Mouse (Mus musculus) intestine, embryonic 16.5 days (tissue): ENCODE data around the gene Fam122b. TPM values are rescaled to one million over a fixed set of nuclear protein-coding genes. Genes with fewer than 3 reads are reported as not detected.
A peak's percentile ranks its signal among the peaks of the same experiment; 100 is the strongest.

ENCODE experiments used
- ATAC-seq: fragments of 200-750 bp; cut with Nextera tagmentation; 2 replicates; pipeline ENCODE4 v1.8.0; 2017; ENCODE audit warnings: moderate TSS enrichment, moderate library complexity
- H3K27ac ChIP-seq: fragments of 300-500 bp; sonication (generic); 2 replicates; pipeline ENCODE4 v1.5.1; 2014; ENCODE audit warnings: mild to moderate bottlenecking, low read length
- H3K27me3 ChIP-seq: fragments of 300-500 bp; sonication (generic); replicated peaks from 2 replicates; pipeline ENCODE4 v1.6.1; 2014; ENCODE audit warnings: low read length, control low read depth, mixed read lengths; ENCODE audit not compliant: control insufficient read depth, insufficient read depth
- H3K36me3 ChIP-seq: fragments of 300-500 bp; sonication (generic); 2 replicates; pipeline ENCODE4 v1.6.1; 2014; ENCODE audit warnings: low read length, control low read depth; ENCODE audit not compliant: control insufficient read depth, insufficient read depth
- H3K4me1 ChIP-seq: fragments of 300-500 bp; sonication (generic); 2 replicates; pipeline ENCODE4 v1.6.1; 2014; ENCODE audit warnings: low read length, control low read depth, mixed read lengths; ENCODE audit not compliant: control insufficient read depth, insufficient read depth
- H3K4me2 ChIP-seq: fragments of 300-500 bp; sonication (generic); 2 replicates; pipeline ENCODE4 v1.6.1; 2014; ENCODE audit warnings: low read depth, low read length, control low read depth
- H3K4me3 ChIP-seq: fragments of 300-500 bp; sonication (generic); 2 replicates; pipeline ENCODE4 v1.5.1; 2014; ENCODE audit warnings: mild to moderate bottlenecking, low read length
- H3K9ac ChIP-seq: fragments of 300-500 bp; sonication (generic); 2 replicates; pipeline ENCODE4 v1.6.1; 2014; ENCODE audit warnings: low read depth, low read length
- H3K9me3 ChIP-seq: fragments of 300-500 bp; sonication (generic); 2 replicates; pipeline ENCODE4 v1.6.1; 2016; ENCODE audit warnings: low read length, control low read depth; ENCODE audit not compliant: control insufficient read depth
- WGBS: fragments of 180-500 bp; shearing (Covaris S2); extraction: QIAGEN DNeasy Blood & Tissue Kit; methylation state at CpG from one replicate; pipeline ENCODE4 v1.1.7; 2014; 5-methylcytosine and 5-hydroxymethylcytosine counted together
- polyA plus RNA-seq: library from polyadenylated mRNA; unstranded; fragments of >200 nt; fragmentation: Nextera tagmentation; extraction: Ambion mirVana; gene quantifications from 2 replicates; pipeline ENCODE4 v1.2.1, GENCODE M21; 2015

Gene Fam122b
- polyA plus RNA-seq, 1 experiment from 2014 or later: 7.1 TPM

DNA sequence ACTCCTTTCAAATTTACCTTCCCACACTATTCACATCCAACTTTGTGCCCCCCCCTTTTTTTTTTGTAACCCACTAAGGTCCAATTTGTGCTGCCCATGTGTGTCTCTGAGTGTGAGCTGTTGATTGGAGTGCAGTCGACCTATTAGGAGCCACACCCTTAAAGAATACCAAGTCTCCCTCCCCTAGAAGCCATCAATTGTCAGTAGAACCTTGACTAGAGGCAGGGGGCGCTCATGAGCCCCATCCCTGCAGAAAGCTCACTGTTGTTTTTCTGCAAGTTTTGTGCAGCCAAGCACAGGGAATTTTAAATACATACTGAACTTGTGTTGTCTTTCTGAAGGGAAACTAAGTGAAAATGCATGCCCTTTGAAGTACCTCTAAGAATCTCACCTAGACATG lies 31.6 kb downstream of the Fam122b start:
- Histone ChIP-seq H3K9ac (no peak overlapping the region), H3K36me3 (no peaks in the 10 kb centered on the region), H3K27ac (no peak overlapping the region), H3K4me1 (no peaks in the 10 kb centered on the region), H3K27me3 (no peaks in the 10 kb centered on the region), H3K4me3 (no peak overlapping the region), H3K4me2 (no peak overlapping the region), H3K9me3 (no peaks in the 10 kb centered on the region)
- no peak for ATAC-seq
- WGBS: 25% methylated on average over 2 of the region's 2 CpGs

DNA sequence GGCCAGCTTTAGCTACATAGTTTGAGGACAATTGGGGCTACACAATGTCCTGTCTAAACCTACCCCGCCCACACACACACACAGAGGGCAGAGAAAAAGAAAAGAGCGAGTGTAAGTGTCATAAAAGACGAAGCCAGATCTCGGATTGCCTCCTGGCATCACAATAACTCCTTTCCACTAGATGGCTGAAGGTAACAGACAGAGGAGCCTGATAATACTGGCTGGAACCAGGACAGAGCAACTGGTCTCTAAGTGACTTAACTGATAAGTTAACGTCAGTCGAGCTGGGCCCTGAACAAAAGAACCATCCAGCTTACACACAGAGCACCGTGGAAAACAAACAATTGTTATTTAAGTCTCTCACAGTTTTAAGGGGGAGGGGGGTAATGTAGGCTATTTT lies 33.2 kb downstream of the Fam122b start:
- no peak for ATAC-seq
- no peak overlapping the region for H3K4me2 ChIP-seq

GRCm38 (mm10) chrX:53233689-53234088 lies 35.9 kb downstream of the Fam122b start:
- no peak overlapping the region for H3K27ac ChIP-seq
- no peak overlapping the region for H3K9ac ChIP-seq
- H3K4me2 ChIP-seq: no peak overlapping the region
- H3K36me3 ChIP-seq: no peaks in the 10 kb centered on the region
- 47% methylated on average over 4 of the region's 4 CpGs for WGBS
- no peaks in the 10 kb centered on the region for H3K9me3 ChIP-seq
- no peak for ATAC-seq
- no peak overlapping the region for H3K4me3 ChIP-seq
- no peaks in the 10 kb centered on the region for H3K4me1 ChIP-seq
- no peaks in the 10 kb centered on the region for H3K27me3 ChIP-seq

More for the DNA sequence above, 33.2 kb downstream of the Fam122b start:
- Histone ChIP-seq H3K4me1 (no peaks in the 10 kb centered on the region), H3K9me3 (no peaks in the 10 kb centered on the region), H3K9ac (no peak overlapping the region), H3K4me3 (no peak overlapping the region), H3K27ac (no peak overlapping the region), H3K36me3 (no peaks in the 10 kb centered on the region), H3K27me3 (no peaks in the 10 kb centered on the region)
- 56% methylated on average over 7 of the region's 7 CpGs for WGBS

- WGBS: 35% methylated on average over 13 of the region's 13 CpGs
- Histone ChIP-seq H3K4me3 (peak overlapping the region; percentile 33), H3K27ac (peak overlapping the region; percentile 23; the same call in 1 of the 2 replicates), H3K4me1 (no peaks in the 10 kb centered on the region), H3K9ac (peak overlapping the region; percentile 62), H3K36me3 (no peaks in the 10 kb centered on the region), H3K4me2 (peak overlapping the region; percentile 55), H3K9me3 (no peaks in the 10 kb centered on the region), H3K27me3 (no peaks in the 10 kb centered on the region)
- ATAC-seq: no peak
Measured at GRCm38 (mm10) chrX:53231965-53232364, 37.6 kb downstream of the Fam122b start.

- no peak for ATAC-seq
- 61% methylated on average over 6 of the region's 6 CpGs for WGBS
- Histone ChIP-seq H3K27ac (no peak overlapping the region), H3K27me3 (no peaks in the 10 kb centered on the region), H3K4me1 (no peaks in the 10 kb centered on the region), H3K36me3 (no peaks in the 10 kb centered on the region), H3K9me3 (no peaks in the 10 kb centered on the region), H3K4me2 (no peak overlapping the region), H3K4me3 (no peak overlapping the region), H3K9ac (no peak overlapping the region)
Measured at GRCm38 (mm10) chrX:53224353-53224944, 45.2 kb downstream of the Fam122b start.

DNA sequence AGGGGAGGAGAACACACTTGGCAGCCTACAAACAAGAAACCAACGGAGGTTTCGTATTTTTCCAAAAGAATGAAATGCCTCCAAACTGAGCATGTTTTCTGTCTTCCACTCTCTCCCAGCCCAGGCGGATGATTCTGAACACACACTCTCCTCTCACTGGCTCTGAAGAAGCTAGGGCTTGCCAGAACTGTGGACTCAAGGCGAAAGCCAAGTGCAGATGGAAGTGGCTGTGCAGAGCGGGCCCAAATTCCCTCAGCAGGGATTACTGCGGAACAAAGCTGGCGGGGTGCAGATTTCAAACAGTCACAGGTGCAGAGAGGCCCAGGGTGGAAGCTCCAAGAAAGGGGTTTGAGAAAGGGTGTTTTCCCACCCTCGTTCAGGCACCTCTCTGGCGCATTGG lies 48.8 kb downstream of the Fam122b start:
- ATAC-seq: no peak
- WGBS: 76% methylated on average over 9 of the region's 9 CpGs
- no peaks in the 10 kb centered on the region for H3K27me3 ChIP-seq
- H3K9ac ChIP-seq: no peak overlapping the region
- no peaks in the 10 kb centered on the region for H3K9me3 ChIP-seq
- H3K4me3 ChIP-seq: no peak overlapping the region
- H3K4me1 ChIP-seq: no peaks in the 10 kb centered on the region
- no peak overlapping the region for H3K27ac ChIP-seq
- H3K36me3 ChIP-seq: no peaks in the 10 kb centered on the region
- no peak overlapping the region for H3K4me2 ChIP-seq

- no peaks in the 10 kb centered on the region for H3K9me3 ChIP-seq
- no peak for ATAC-seq
- H3K4me2 ChIP-seq: no peak overlapping the region
- H3K27ac ChIP-seq: 0 out of 2 replicates have a peak overlapping the region, but pooled peaks have one; percentile 14
- H3K4me1 ChIP-seq: no peaks in the 10 kb centered on the region
- 48% methylated on average over 7 of the region's 7 CpGs for WGBS
- no peaks in the 10 kb centered on the region for H3K27me3 ChIP-seq
- H3K9ac ChIP-seq: no peak overlapping the region
- no peak overlapping the region for H3K4me3 ChIP-seq
- no peaks in the 10 kb centered on the region for H3K36me3 ChIP-seq
Measured at GRCm38 (mm10) chrX:53214557-53215229, 54.9 kb downstream of the Fam122b start.

GRCm38 (mm10) chrX:53213838-53214237 lies 55.8 kb downstream of the Fam122b start:
- no peaks in the 10 kb centered on the region for H3K27me3 ChIP-seq
- no peak overlapping the region for H3K4me2 ChIP-seq
- no peaks in the 10 kb centered on the region for H3K4me1 ChIP-seq
- H3K9ac ChIP-seq: no peak overlapping the region
- no peak overlapping the region for H3K4me3 ChIP-seq
- no peak overlapping the region for H3K27ac ChIP-seq
- no peaks in the 10 kb centered on the region for H3K9me3 ChIP-seq
- 60% methylated on average over 2 of the region's 2 CpGs for WGBS
- H3K36me3 ChIP-seq: no peaks in the 10 kb centered on the region
- no peak for ATAC-seq

DNA sequence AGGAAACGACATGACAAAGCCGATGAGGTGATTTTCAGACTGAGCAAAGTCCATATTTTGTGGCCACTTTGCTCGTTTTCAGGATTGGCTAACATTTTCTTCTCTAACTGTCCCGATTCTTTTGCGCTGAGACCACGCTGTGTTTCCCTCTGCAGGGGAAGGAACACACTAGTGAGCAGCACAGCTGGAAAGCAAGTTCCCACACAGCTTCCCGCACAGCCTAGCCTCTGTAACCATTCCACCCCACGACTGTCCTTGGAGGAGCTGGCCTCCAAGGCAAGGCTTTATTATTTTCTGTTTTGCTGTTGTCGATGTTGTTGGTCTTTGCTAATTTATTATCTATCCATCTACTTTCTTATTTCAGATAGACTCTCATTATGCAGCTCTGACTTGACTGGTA lies 57.1 kb downstream of the Fam122b start:
- no peaks in the 10 kb centered on the region for H3K36me3 ChIP-seq
- no peaks in the 10 kb centered on the region for H3K9me3 ChIP-seq
- no peaks in the 10 kb centered on the region for H3K27me3 ChIP-seq
- H3K4me3 ChIP-seq: no peak overlapping the region
- 37% methylated on average over 9 of the region's 9 CpGs for WGBS
- peak; percentile 51; the same call in 1 of the 2 replicates for ATAC-seq
- no peaks in the 10 kb centered on the region for H3K4me1 ChIP-seq
- no peak overlapping the region for H3K9ac ChIP-seq
- peak overlapping the region; percentile 73 for H3K27ac ChIP-seq
- no peak overlapping the region for H3K4me2 ChIP-seq
